Mouse (Mus musculus) heart, adult 2 months (tissue): ENCODE measurements at regions not wholly inside any gene's neighbourhood (a gene's known extent, or its start where the extent isn't known, plus 50 kb on each side); places are given as distances from the start of the nearest gene placed in this dataset.

Source experiments
- DNase-seq, 2 experiments: peaks; one replicate each; pipeline ENCODE4 v3.0.0; 2021
- H3K27ac ChIP-seq: fragments of 200-600 bp; 2 replicates; pipeline ENCODE4 v1.8.1; 2022
- H3K27me3 ChIP-seq: fragments of 200-500 bp; 2 replicates; pipeline ENCODE4 v1.6.1; 2012; ENCODE audit warnings: mild to moderate bottlenecking, low read length, inconsistent platforms, mixed read lengths; ENCODE audit not compliant: control insufficient read depth, insufficient read depth
- H3K36me3 ChIP-seq: fragments of 200-500 bp; 2 replicates; pipeline ENCODE4 v1.6.1; 2012; ENCODE audit warnings: low read length, inconsistent platforms; ENCODE audit not compliant: control insufficient read depth, insufficient read depth
- H3K4me1 ChIP-seq: fragments of 200-500 bp; 2 replicates; pipeline ENCODE4 v1.6.1; 2011; ENCODE audit warnings: low read length; ENCODE audit not compliant: control insufficient read depth, insufficient read depth
- H3K4me3 ChIP-seq: fragments of 200-600 bp; 2 replicates; pipeline ENCODE4 v1.8.1; 2022
- H3K79me2 ChIP-seq: fragments of 200-500 bp; replicated peaks from 2 replicates; pipeline ENCODE4 v1.6.1; 2012; ENCODE audit warnings: mild to moderate bottlenecking, inconsistent platforms, low read length, moderate library complexity, mixed read lengths; ENCODE audit not compliant: control insufficient read depth, insufficient read depth
- H3K9ac ChIP-seq: fragments of 200-500 bp; 2 replicates; pipeline ENCODE4 v1.6.1; 2012; ENCODE audit warnings: low read depth, mild to moderate bottlenecking, control low read depth, inconsistent platforms, low read length, mixed read lengths
- CTCF ChIP-seq: fragments of 200-600 bp; IDR thresholded peaks from 2 replicates; pipeline ENCODE4 v1.8.1; 2022; ENCODE audit warnings: antibody characterized with exemption, mild to moderate bottlenecking, moderate library complexity
- EP300 ChIP-seq: fragments of 200-500 bp; IDR thresholded peaks from 2 replicates; pipeline ENCODE4 v1.6.1; 2011; ENCODE audit warnings: low read depth, low read length, control low read depth; ENCODE audit not compliant: insufficient read depth
- POLR2A ChIP-seq: fragments of 200-500 bp; IDR thresholded peaks from 2 replicates; pipeline ENCODE4 v1.6.1; 2011; ENCODE audit warnings: mild to moderate bottlenecking, low read depth, low read length, control low read depth; ENCODE audit not compliant: insufficient read depth
- WGBS: fragments of 180-500 bp; shearing (Covaris S2); methylation state at CpG from one replicate; pipeline ENCODE4 v1.1.7; 2018; 5-methylcytosine and 5-hydroxymethylcytosine counted together
- intact Hi-C: fragments of 180-260 bp; cut with DNase I; formaldehyde crosslinking; loops from one replicate; pipeline ENCODE4 v1.15.1; 2025

GRCm38 (mm10) chrX:68502938-68503337 is 175.4 kb upstream of the Fmr1 start:
- intact Hi-C loops, result no loop called here
- TF ChIP-seq CTCF, result no peak
- TF ChIP-seq POLR2A, result no peak
- no peak for TF ChIP-seq EP300

GRCm38 (mm10) chrX:68507664-68508063 is 170.7 kb upstream of the Fmr1 start:
- H3K36me3 ChIP-seq, result no peaks in the 10 kb centered on the region

More at GRCm38 (mm10) chrX:68502938-68503337, 175.4 kb upstream of the Fmr1 start:
- H3K27me3 ChIP-seq, result no peaks in the 10 kb centered on the region
- WGBS, result 84% methylated on average over 1 of the region's 1 CpGs
- no peak for DNase-seq
- H3K9ac ChIP-seq, result no peak overlapping the region
- H3K79me2 ChIP-seq, result no peaks in the 10 kb centered on the region
- no peaks in the 10 kb centered on the region for H3K4me1 ChIP-seq
- no peak overlapping the region for H3K4me3 ChIP-seq
- no peak overlapping the region for H3K27ac ChIP-seq
- no peaks in the 10 kb centered on the region for H3K36me3 ChIP-seq

GRCm38 (mm10) chrX:68512213-68512766 is 166.1 kb upstream of the Fmr1 start:
- no peak overlapping the region for H3K9ac ChIP-seq
- H3K27me3 ChIP-seq, result no peaks in the 10 kb centered on the region
- intact Hi-C loops, result no loop called here
- no peak for DNase-seq
- H3K4me1 ChIP-seq, result no peaks in the 10 kb centered on the region
- H3K27ac ChIP-seq, result no peak overlapping the region
- H3K36me3 ChIP-seq, result no peaks in the 10 kb centered on the region
- no peak overlapping the region for H3K4me3 ChIP-seq
- WGBS, result 60% methylated on average over 1 of the region's 1 CpGs
- H3K79me2 ChIP-seq, result no peaks in the 10 kb centered on the region
- TF ChIP-seq EP300 (no peak), CTCF (no peak), POLR2A (no peak)

More at GRCm38 (mm10) chrX:68507664-68508063, 170.7 kb upstream of the Fmr1 start:
- intact Hi-C loops, result no loop called here
- no peak overlapping the region for H3K27ac ChIP-seq
- no peak overlapping the region for H3K9ac ChIP-seq
- 68% methylated on average over 1 of the region's 1 CpGs for WGBS
- no peaks in the 10 kb centered on the region for H3K27me3 ChIP-seq
- no peaks in the 10 kb centered on the region for H3K79me2 ChIP-seq
- peak in 1 of 2 experiments; percentile 4 for DNase-seq
- TF ChIP-seq POLR2A, result no peak
- TF ChIP-seq EP300, result no peak
- no peak for TF ChIP-seq CTCF
- no peaks in the 10 kb centered on the region for H3K4me1 ChIP-seq
- no peak overlapping the region for H3K4me3 ChIP-seq

- DNase-seq, result no peak
- H3K9ac ChIP-seq, result no peak overlapping the region
- H3K27ac ChIP-seq, result no peak overlapping the region
- no peaks in the 10 kb centered on the region for H3K27me3 ChIP-seq
- no peaks in the 10 kb centered on the region for H3K36me3 ChIP-seq
- 55% methylated on average over 2 of the region's 2 CpGs for WGBS
- intact Hi-C loops, result no loop called here
- no peaks in the 10 kb centered on the region for H3K79me2 ChIP-seq
- TF ChIP-seq EP300 (no peak), CTCF (no peak), POLR2A (no peak)
- H3K4me1 ChIP-seq, result no peaks in the 10 kb centered on the region
- H3K4me3 ChIP-seq, result no peak overlapping the region
Observed at GRCm38 (mm10) chrX:68546561-68546960, 131.8 kb upstream of the Fmr1 start.

DNA sequence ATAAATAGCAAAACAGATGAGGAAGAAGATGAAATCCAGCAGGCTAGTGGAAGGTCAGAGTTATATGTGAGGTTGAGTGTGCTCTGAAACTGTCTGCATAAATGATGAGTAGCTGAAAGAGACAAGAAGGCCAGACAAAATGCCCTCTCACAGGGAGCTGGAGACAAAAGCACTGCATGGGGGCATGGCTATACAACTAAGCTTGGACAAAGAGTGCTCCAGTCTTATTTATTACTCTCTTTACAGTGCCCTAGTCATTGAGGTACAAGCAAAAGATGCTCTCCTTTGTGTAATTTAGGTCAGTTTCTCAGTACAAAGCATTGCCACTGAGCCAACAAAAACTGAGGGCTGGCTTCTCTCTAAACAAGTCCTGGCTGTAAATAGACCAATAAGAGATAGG is 124.3 kb upstream of the Fmr1 start:
- H3K4me1 ChIP-seq, result no peaks in the 10 kb centered on the region
- H3K4me3 ChIP-seq, result no peak overlapping the region
- intact Hi-C loops, result no loop called here
- H3K36me3 ChIP-seq, result no peaks in the 10 kb centered on the region
- H3K27ac ChIP-seq, result no peak overlapping the region
- no peaks in the 10 kb centered on the region for H3K27me3 ChIP-seq
- DNase-seq, result no peak
- no peaks in the 10 kb centered on the region for H3K79me2 ChIP-seq
- no peak for TF ChIP-seq EP300
- no peak for TF ChIP-seq CTCF
- TF ChIP-seq POLR2A, result no peak
- H3K9ac ChIP-seq, result no peak overlapping the region

DNA sequence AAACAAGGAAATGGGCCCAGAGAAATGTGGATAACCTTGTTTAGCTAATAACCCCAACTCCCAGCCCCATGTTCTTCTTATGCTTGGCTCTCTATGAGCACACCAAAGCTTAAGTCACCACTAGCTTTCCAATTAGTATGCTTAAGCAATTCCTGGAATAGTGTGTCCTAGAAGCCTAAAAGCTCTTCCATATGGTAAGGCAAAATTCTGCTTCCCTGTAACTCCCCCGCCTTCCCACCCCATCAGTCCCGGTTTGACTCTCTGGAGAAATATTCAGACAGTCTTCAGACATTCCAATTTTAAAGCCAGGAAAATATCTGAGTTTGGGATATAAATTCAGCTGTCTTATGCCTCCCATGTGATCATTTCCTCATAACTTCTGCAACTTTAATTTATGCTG is 120.6 kb upstream of the Fmr1 start:
- no peak overlapping the region for H3K4me3 ChIP-seq
- H3K79me2 ChIP-seq, result no peaks in the 10 kb centered on the region
- no peaks in the 10 kb centered on the region for H3K27me3 ChIP-seq
- H3K9ac ChIP-seq, result no peak overlapping the region
- intact Hi-C loops, result no loop called here
- H3K36me3 ChIP-seq, result no peaks in the 10 kb centered on the region
- 67% methylated on average over 2 of the region's 2 CpGs for WGBS
- H3K4me1 ChIP-seq, result no peaks in the 10 kb centered on the region
- no peak overlapping the region for H3K27ac ChIP-seq
- DNase-seq, result no peak
- TF ChIP-seq CTCF (no peak), EP300 (no peak), POLR2A (no peak)
